Mouse (Mus musculus): ENCODE measurements around the gene Ifna15.
"Not testable (repeated sequence)": the region's sequence is repeated elsewhere in the genome, so short reads cannot be mapped to it uniquely, and the experiment has no call there.

GRCm38 (mm10) chr4:88558145-88558544 lies at the start of gene Ifna15:
- TF ChIP-seq CTCF (conservative IDR thresholded peaks at IDR 0.05; ENCODE audit: low read length); POU5F1 (IDR thresholded peaks at IDR 0.05; ENCODE audit: borderline replicate concordance, low read length); NANOG (IDR thresholded peaks at IDR 0.05; ENCODE audit: borderline replicate concordance, low read length): not testable (repeated sequence)
